Mouse (Mus musculus) lung, adult 18-20 months (tissue): ENCODE results near the gene Asxl1.

Source experiments
- DNase-seq, 2 experiments: peaks; one replicate each; pipeline ENCODE4 v3.0.0; 2022; ENCODE audit warnings: mixed read lengths in 2 of 2

The Asxl1 gene

GRCm38 (mm10) chr2:153445137-153446016 is 99.7 kb downstream of the Asxl1 start:
- DNase-seq = peak in 1 of 2 experiments; percentile 29

GRCm38 (mm10) chr2:153446017-153446408 is 100.4 kb downstream of the Asxl1 start:
- peak; percentile 30 to 59 for DNase-seq

GRCm38 (mm10) chr2:153446476-153446875 is 100.8 kb downstream of the Asxl1 start:
- DNase-seq = no peak

GRCm38 (mm10) chr2:153447719-153448118 is 102.1 kb downstream of the Asxl1 start:
- no peak for DNase-seq

- no peak for DNase-seq
Observed at GRCm38 (mm10) chr2:153448519-153448918, 102.9 kb downstream of the Asxl1 start.
